Mouse (Mus musculus) layer of hippocampus, postnatal 25 days (tissue): ENCODE data around the gene Arl4a. TPM values are rescaled to one million over a fixed set of nuclear protein-coding genes. Genes with fewer than 3 reads are reported as not detected.

Experiments used
- DNase-seq, 2 experiments: peaks; one replicate each; pipeline ENCODE4 v3.0.0; 2022; ENCODE audit warnings: mixed read lengths in 2 of 2, low spot score in 1 of 2; ENCODE audit errors: extremely low spot score in 1 of 2
- total RNA-seq, 2 experiments: library from RNA; stranded (reverse); gene quantifications; 2 replicates each; pipeline ENCODE4 v1.2.3; 2021

Arl4a gene
- total RNA-seq, 2 experiments from 2014 or later = 27.0 to 32.6 TPM

DNA sequence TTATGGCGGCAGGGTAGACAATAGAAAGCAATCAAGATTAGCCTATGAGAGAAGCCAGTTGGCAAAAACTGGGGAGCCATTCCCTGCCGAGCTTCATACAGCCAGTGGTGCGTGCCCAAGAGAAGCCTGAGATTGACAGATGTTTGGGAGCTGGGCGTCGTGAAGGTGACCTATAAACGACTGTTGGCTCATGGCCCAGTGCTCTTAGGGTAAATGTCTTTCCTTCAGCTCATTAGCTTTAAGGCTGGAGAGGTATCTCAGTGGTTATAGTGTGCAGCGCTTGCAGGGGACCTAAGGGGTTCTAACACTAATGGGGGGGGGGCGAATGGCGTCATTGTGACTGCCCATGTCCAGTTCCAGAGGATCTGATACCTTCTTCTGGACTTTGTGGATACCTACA lies 21.8 kb downstream of the Arl4a start:
- no peak for DNase-seq

DNA sequence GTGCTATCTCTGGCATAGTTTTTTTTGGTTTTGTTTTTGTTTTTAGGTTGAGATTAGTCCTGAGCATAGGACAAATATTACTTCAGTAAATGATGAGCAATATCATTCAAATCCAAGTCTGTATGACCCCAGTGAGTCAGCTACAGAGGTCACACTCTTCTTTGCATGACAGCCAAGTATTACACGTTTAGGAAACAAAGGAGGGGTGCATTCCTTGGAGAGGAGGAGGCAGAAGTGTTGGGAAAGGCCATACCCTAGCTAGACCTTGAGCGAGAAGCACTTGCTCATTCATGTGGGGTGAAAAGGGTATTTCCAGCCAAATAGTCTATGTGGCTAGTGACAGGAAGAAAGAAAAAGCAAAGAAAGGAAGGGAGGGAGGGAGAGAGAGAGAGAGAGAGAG lies 28.0 kb downstream of the Arl4a start:
- DNase-seq = no peak

DNA sequence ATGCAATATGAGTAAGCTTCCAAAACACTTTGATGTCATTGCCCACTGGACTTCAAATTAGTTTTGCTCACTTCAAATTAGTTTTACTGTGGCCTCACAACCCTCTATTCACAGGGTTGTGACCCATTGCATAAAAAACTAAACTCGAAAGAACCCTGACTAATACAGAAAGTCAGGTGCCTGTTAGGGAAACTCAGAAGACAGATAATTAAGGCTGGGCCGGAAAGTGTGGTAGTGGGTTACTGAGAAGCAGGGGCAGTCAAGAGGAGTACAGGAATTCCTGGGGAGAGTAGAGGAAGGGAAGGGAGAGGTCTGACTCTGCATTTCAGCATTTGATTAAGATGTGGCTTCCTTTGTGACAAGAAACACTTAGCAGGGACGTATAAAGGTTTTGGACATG lies 29.4 kb downstream of the Arl4a start:
- no peak for DNase-seq

DNA sequence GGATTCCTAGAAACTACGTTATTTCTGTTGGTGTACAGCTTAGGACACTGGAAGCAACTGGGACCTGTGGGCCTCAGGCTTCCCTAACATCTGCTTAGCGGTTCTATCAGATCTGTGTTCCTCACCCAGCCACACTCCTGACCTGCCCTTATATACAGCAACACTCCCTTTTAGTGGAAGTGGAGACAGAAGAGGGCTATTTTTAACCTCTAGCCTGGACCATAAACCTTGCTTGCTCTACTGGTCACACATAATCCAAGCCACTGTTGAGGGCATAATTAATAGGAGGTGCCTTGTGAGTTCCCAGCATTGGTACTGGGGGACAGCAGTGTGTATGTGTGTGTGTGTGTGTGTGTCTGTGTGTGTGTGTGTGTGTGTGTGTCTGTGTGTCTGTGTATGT lies 33.1 kb downstream of the Arl4a start:
- DNase-seq = no peak

DNA sequence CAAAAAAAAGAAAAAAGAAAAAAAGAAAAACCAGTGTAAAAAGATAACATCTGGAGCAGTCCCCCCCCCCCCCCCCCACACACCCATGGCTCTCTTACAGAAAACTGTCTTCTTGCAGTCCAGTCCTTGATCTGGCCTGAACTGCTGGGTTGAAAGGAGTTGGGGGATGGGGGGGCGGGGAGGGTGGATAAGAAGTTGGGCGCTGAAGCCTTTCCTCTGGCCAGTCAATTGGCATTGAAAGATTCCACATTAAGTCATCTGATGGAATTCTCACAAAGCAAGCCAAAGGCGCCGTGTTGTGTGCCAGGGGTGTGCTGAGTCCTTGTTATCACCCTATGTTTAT lies 39.0 kb downstream of the Arl4a start:
- DNase-seq = no peak

DNA sequence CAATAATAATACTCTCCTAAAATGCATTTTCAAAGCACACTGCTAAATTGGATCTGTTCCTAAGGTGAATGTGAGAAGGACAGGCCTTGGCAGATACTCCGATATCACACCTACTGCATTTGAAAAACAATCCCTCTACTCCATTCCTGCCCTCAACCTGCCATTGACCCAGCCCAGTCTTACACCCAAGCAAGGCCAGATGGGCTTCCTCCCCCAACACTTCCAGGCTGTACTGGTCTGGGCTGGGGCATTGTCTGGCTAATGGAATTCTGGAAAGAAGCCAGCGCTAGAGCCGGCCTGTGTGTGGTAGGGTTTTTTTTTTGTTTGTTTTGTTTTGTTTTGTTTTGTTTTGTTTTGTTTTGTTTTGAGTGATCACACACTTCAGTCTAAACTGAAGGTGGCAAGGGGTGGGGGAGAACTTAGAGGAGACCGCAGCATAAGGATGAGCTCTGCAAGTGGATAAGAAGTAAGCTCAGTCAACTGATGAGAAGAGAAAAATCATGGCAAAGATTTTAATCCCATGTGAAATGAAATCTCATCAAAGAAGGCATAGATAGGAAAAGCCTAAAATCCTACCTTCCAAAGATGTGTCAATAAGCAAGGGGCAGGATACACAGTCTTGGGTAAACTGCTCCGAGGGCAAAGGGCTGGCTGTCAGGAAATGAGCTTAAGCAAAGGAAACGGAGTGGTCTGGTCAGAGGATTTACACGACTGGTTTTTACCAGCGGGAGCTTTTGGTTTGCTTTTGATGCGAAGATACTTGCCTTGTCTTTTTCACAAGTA lies 39.6 kb downstream of the Arl4a start:
- DNase-seq = no peak

DNA sequence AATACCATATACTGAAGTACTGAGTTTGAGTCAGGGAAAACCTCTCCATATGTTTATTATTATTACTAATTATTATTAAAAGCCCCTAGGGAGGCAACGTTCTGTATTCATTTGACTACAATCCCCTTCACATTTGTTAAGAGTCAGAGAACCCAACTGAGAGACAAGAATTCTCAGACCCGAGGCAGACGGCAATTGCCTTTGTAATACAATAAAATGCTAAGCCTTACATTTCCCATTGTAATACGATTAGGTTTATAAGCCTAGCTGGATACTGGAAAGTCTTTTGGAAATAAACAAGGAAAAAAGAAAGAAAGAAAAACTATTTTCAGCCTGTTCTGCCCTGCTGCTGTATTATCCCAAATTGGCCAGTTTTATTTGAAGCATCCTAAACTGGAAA lies 40.2 kb downstream of the Arl4a start:
- no peak for DNase-seq

DNA sequence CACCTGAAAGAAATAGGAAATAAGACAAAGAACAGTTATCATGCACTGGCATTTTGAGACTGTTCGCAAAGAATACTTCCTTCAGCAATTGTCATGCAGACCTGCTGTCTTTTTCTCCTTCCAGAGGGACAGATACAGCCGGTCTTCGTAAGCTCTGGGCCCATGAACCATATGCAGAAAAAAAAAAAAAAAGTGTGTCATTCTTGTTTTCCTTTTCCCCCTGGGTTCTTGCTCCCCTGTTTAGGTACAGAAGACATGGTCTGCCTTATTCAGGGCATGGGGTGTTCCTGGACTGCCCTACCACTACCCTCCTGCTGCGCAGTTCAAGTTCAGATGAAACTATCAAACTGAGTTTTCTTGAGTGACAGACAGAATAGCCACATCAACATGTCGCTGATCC lies 41.8 kb downstream of the Arl4a start:
- DNase-seq = no peak

DNA sequence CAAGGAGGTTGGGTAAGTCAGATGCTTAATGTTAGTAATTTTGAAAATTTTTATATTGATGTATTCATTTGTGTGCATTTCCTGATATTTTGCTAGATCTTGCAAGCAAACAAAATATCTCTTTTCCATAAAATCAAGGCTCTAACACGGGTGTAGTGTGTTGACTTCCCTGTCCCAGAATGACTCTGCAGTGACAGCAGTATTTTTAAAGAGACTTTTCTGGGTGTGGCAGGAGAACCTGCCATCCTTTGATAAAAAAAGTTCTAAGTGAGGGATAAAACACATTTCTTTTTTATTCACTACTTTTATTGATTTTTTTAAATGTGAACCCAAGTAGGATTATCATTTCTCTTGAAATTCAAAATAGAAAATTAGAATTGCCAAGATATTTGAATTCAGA lies 42.2 kb downstream of the Arl4a start:
- no peak for DNase-seq

DNA sequence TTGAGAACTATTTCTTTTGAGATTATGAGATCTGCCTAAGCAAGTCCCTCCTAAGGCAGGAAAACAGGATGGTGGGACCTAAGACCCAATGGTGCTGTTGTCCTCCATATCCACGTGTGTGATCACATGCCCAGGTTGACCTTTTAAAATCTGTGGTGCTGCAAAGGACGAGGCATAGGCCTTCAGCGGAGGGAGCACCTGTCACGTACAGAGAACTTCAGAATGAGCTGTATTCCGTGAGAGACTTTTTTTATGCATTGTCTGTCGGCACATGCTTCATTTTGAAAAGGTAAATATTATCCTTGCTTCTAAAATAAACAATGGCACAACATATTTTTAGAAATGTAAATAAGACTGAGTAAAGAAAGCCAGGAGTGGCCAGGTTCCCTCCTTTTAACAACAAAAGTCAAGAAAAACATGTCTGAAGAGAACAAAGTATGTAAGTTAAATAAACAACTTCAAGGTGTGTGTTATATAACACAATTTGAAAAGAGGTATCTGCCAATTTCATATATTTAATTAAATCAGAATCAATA lies 45.0 kb downstream of the Arl4a start:
- DNase-seq = no peak

DNA sequence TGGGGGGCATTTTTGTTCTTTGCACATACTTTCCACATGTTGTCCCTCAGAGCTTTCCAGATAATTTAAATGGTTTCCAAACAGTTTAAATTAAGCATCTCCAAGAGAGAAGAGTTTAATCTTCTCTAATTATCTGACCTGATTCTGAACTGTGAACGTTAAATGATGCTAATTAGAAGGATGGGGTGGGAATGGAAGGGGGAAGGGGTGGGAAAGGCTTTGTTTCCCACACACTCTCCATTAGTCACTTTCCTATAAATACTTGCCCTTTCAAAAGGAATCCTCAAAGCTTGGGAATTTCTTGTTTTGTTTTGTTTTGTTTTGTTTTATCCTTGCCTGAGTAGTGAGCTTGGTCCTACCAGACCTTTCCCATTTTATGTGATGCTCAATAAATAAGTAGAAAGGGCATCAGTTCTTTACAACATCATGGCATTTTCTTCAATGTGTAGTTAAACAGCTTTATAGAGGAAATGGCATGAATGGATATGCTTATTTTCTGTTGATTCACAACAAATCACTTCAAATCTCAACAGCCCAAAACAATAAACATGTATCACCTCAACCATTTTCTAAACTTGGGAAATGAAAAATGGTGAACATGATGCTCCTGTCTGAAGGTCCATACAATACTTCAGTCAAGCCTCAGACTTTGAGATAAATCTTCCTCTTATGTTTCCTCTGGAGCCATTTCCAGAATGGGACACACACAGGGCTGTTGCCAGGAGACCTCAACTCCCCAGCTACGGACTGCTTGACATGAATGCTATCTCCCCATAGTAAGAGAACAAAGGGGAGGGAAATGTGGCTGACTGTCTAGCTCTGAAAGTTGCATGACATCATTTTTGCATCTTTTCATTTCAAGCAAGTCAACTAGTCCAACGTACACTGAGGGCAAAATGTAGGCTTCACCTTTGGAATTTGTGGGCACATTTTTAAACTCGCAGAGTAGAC lies 46.7 kb downstream of the Arl4a start:
- DNase-seq = no peak

DNA sequence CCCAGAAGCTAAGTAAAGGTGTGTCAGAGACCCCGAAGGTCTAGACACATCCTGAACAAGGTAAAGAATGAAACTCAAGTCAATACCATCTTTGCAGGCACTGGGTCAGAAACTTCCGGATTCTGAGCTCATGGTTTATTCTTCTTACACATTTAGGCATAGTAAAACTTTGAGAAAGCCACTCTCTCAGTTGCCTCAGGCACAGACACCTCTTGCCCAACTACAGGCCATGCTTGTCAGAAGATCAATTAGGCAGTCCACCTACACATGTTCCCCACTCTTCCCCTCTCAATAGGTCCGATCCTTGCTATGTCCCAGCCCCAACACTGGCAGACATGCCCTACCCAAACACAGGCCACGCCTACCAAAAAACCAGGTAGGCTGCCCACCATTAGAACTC lies 48.7 kb downstream of the Arl4a start:
- no peak for DNase-seq

DNA sequence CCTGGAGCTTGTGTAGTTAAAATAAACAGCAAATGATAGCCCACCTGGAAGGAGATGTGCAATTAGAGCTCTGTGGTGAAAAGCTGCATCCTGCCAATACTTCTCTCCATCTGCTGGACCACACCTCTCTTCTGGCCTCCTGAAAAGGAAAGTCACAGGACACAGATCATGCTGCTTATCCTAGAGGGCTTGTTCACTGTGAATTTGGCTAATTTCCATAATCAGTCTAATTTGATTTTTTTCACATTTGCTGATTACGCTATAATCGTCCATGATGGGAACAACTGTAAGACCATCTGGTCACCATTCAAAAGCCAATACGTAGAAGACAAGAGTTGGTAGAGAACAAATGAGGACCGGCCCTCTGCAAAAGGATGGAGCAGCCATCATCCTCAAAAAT lies 50.6 kb downstream of the Arl4a start:
- no peak for DNase-seq

DNA sequence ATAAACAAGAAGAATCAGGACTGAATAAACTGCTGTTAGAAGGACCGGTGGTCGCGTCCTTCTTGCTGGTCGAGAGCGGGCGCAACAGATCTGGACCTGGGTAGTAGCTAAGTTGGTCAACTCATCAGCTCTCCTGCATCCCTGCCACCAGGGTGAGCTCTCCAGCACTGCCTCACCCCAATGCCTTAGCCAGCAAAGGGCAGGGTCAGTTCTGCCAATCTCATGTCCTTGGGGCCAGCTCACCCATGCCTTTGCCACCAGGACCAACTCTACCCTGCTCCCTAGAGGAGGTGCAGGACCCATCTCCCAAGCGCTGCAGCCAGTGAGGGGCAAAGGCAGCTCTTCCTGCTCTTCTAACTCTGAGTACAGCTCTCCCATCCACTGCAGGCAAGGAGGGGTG lies 52.2 kb downstream of the Arl4a start:
- no peak for DNase-seq

DNA sequence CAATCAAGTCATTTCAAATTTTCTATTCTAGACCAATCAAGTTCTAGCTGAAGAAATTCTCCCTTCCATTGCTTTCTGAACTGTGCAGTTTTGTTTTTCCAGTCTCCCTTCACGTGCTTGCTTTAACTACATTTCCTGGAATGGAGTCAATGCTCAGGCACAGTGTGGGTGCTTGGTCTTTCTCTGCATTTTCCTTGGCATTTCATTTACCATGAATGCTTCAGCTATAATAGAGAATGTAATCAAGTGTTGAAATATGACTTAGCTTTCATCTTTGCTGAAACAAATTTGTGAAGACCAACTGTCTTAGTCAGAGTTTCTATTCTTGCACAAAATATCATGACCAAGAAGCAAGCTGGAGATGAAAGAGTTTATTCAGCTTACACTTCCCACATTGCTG lies 58.0 kb downstream of the Arl4a start:
- no peak for DNase-seq

DNA sequence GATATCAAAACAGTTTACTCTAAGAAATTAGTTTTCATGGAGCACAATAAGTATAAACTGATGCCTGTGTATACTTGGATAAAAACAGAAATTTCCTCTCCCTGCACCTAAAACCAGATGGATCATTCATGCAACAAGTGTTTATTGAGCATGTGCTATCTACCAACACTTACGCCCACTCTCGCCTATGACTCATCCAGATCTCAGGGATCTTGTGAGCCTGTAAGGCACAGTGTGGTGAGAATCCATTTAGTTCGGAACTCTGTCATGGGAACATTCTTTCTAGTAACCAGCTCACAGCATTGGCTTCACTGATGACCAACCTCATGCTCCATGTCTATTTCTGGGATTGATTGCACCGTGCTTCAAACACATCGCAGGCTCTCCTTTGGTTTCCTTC lies 58.8 kb downstream of the Arl4a start:
- no peak for DNase-seq

DNA sequence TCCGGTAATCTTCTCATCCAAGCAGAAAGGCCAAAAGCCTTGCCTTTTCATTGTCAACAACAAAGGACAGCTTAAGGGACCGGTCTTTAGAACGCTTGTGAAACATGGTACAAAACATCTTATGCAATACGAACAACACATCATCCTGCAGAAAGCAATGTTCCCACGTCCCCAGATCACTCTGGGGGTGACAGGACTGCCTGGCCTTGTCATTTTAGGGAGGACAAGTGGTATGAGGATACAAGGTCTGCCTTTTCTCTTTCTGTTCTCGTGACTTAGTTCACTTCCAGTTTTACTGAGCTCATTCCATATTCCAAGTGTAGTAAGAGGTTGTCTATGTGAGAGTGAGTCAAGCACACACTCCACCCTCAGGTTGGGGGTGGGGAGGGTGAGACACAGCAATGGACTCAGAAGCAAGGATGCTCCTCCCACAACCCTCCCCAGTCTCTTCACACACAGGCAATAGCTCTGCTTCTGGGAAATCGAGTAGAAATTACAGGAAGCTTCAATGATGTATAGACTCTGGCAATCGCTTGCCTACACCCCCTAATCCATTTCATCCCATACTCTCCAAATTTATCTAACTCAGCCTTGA lies 59.7 kb downstream of the Arl4a start:
- no peak for DNase-seq

DNA sequence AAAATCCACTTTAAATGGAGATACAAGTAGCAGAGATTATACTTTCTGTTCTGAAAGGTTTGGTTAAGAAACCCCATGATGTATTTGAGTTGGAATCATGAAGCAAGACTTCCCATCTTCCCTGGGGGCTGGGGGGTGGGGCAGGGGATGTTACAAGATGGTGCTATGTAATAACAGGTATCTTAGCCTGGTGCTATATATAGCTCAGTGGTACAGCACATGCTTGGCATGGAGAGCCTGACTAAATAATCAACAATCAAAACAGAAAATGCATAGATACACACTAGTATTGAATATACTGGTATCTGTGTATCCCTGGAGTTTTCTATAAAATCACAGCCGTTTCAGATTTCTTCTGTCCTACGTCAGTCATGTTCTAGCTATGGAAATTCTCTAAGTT lies 61.4 kb downstream of the Arl4a start:
- DNase-seq = no peak

DNA sequence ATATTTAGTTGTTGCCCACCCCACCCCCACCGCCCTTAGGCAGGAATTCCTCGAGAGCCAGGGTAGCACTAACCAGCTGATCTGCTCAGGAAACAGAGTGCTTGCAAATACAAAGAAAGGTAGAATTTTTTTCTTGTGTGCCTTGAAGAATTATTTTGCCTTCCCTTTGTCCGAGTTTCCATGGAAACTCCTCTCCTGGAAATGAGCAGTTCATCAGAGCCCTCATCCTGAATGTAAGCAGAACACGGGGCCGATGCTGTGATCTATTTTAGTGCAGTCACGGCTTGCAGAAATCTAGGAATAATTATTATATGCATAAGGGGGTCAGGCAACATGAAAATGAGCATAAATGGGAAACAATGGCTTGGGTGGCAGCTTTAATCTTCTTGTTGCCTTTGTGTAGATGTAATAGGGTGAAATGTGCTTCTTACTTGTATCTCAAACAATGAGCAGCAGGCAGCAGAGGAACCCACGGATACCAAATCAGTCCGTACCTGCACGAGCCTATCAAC lies 61.9 kb downstream of the Arl4a start:
- DNase-seq = no peak

DNA sequence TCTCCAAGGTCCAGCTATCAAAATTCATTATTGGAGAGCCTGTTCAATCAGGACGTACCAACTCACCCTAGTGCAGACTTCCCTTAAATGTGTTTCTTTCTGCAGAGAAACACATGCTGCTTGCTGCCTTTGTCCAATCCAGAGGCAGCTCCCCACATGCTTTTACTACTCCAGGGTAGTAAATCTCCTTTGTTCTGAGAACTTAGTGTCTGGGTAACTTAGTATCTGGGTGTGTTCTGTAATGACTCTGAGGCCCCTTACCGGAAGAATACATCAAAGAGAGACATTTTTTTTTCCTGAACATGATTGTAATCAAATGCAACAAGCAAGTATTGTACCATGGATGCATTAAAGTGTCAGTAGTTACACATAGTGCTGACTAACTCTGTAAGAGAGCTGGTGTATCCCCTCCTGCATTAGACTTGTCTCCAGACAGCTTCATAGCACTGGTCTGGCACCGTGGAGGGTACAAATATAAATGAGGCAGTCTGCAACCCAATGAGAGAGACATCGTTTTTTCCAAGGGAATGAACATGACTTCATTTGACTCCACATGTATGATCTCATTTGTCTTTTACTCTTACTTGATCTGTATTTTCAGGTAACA lies 62.7 kb downstream of the Arl4a start:
- DNase-seq = no peak

DNA sequence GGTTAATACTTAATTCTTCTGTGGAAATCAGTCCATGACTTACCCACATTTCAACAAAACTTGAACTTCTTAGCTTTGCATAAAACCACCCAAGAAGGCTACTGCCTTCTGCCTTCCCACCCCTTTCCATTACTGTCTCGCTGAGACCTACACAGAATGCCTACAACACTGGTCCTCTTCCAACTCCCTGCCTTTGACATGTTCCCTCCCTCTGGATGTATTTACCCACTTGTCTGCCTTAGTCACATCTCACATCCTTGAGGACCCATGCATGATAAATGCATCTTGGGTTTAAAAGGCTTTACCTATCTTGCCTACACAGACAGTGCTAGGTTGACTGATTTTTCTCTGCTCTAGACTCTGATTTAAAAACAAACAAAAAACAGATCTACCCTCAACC lies 63.6 kb downstream of the Arl4a start:
- DNase-seq = no peak
